Mouse (Mus musculus) testis, adult 2 months (tissue): ENCODE results near the gene Dohh.

Experiments used
- CTCF ChIP-seq: fragments of 200-500 bp; IDR thresholded peaks from 2 replicates; pipeline ENCODE4 v1.5.1; 2012; ENCODE audit warnings: low read depth, mild to moderate bottlenecking, inconsistent platforms, low read length, moderate library complexity; ENCODE audit not compliant: control insufficient read depth, insufficient read depth, insufficient replicate concordance
- POLR2A ChIP-seq: fragments of 200-500 bp; IDR thresholded peaks from 2 replicates; pipeline ENCODE4 v1.6.1; 2012; ENCODE audit warnings: low read depth, mild to moderate bottlenecking, inconsistent platforms, low read length, moderate library complexity; ENCODE audit not compliant: control insufficient read depth

GRCm38 (mm10) chr10:81400371-81401204 is 16.4 kb downstream of the Dohh start:
- no peak for TF ChIP-seq CTCF
- no peak for TF ChIP-seq POLR2A
